Mouse (Mus musculus) embryonic facial prominence, embryonic 14.5 days (tissue): ENCODE measurements around the gene Sox21. TPM values are rescaled to one million over a fixed set of nuclear protein-coding genes. Genes with fewer than 3 reads are reported as not detected.

ENCODE experiments used
- ATAC-seq: fragments of 200-750 bp; cut with Nextera tagmentation; 2 replicates; pipeline ENCODE4 v1.8.0; 2017; ENCODE audit warnings: low read depth, moderate number of reproducible peaks, moderate TSS enrichment
- DNase-seq: peaks from one replicate; pipeline ENCODE4 v3.0.0-alpha.2; 2015; ENCODE audit warnings: low spot score
- H3K27ac ChIP-seq: fragments of 300-500 bp; sonication (generic); replicated peaks from 2 replicates; pipeline ENCODE4 v1.5.1; 2014; ENCODE audit warnings: low read depth, mild to moderate bottlenecking, low read length, moderate library complexity
- H3K27me3 ChIP-seq: fragments of 300-500 bp; sonication (generic); replicated peaks from 2 replicates; pipeline ENCODE4 v1.6.1; 2014; ENCODE audit warnings: low read length; ENCODE audit not compliant: control insufficient read depth, insufficient read depth
- H3K36me3 ChIP-seq: fragments of 300-500 bp; sonication (generic); 2 replicates; pipeline ENCODE4 v1.6.1; 2014; ENCODE audit warnings: low read length, mixed read lengths; ENCODE audit not compliant: control insufficient read depth, insufficient read depth
- H3K4me1 ChIP-seq: fragments of 300-500 bp; sonication (generic); 2 replicates; pipeline ENCODE4 v1.6.1; 2014; ENCODE audit warnings: antibody characterized with exemption, low read length; ENCODE audit not compliant: control insufficient read depth, insufficient read depth
- H3K4me2 ChIP-seq: fragments of 300-500 bp; sonication (generic); 2 replicates; pipeline ENCODE4 v1.6.1; 2014; ENCODE audit warnings: low read depth, mild to moderate bottlenecking, low read length, moderate library complexity, mixed read lengths
- H3K4me3 ChIP-seq: fragments of 300-500 bp; sonication (generic); 2 replicates; pipeline ENCODE4 v1.5.1; 2014; ENCODE audit warnings: low read depth, mild to moderate bottlenecking, low read length
- H3K9ac ChIP-seq: fragments of 300-500 bp; sonication (generic); 2 replicates; pipeline ENCODE4 v1.6.1; 2014; ENCODE audit warnings: low read depth, mild to moderate bottlenecking, low read length, moderate library complexity, mixed read lengths
- H3K9me3 ChIP-seq: fragments of 300-500 bp; sonication (generic); 2 replicates; pipeline ENCODE4 v1.6.1; 2016; ENCODE audit warnings: low read length; ENCODE audit not compliant: control insufficient read depth
- WGBS: fragments of 180-500 bp; shearing (Covaris S2); extraction: QIAGEN DNeasy Blood & Tissue Kit; methylation state at CpG from one replicate; pipeline ENCODE4 v1.1.7; 2014; 5-methylcytosine and 5-hydroxymethylcytosine counted together
- polyA plus RNA-seq: library from polyadenylated mRNA; unstranded; fragments of >200 nt; fragmentation: Nextera tagmentation; extraction: Ambion mirVana; gene quantifications from 2 replicates; pipeline ENCODE4 v1.2.1, GENCODE M21; 2014

Gene Sox21
- 2.2 and 2.7 TPM in 2 replicates for polyA plus RNA-seq

DNA sequence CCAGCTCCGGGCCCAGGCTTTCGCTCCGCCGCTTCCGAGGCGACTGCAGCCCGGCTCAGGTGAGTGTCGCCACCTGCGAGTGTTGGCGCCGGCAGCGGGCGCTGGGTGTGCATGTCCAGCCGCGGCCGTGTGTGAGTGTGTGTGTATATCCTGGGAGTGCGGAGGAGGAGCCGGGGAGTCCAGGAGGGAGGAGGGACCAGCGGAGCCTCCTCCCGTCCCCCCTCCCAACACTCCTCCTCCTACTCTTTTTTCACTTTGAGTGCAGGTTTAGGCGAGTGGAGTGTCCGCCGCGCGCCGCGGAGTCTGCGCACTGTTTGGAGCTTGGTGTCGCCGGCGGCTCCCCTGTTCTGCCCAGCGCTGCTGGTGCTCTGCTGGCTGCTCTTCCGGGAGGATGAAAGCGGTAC lies at the start of gene Sox21:
Sox21 (minus strand) TSS at position 145 of the 404 bp plus-strand sequence.
- WGBS = 1% methylated on average over 27 of the region's 34 CpGs
- Histone ChIP-seq H3K4me3 (peak within 1 kb of the TSS; percentile 58), H3K27ac (peak within 1 kb of the TSS; percentile 63; the same call in 1 of the 2 replicates), H3K36me3 (no peaks in the 10 kb centered on the region), H3K4me2 (peak within 1 kb of the TSS; percentile 92), H3K9ac (peak within 1 kb of the TSS; percentile 60), H3K4me1 (no peaks in the 10 kb centered on the region; the same call in 1 of the 2 replicates), H3K27me3 (peaks cover 82% of the 10 kb centered on the region), H3K9me3 (no peaks in the 10 kb centered on the region)
- DNase-seq (peak; percentile 86), ATAC-seq (peak; percentile 85)

DNA sequence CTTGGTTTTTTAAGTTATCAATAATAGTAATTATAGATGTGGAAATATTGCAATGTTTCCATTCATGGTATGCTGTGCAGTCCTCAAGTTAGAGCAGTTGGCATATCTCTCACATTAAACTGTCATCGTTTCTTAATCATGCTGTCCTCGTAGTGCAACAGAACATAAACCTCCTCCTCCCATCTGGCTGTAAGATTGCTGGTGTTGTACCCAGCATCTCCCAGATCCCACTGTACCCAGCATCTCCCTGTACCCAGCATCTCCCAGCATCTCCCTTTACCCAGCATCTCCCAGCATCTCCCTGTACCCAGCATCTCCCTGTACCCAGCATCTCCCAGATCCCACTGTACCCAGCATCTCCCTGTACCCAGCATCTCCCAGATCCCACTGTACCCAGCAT lies 49.3 kb upstream of the Sox21 start:
- Histone ChIP-seq H3K27me3 (no peaks in the 10 kb centered on the region), H3K4me3 (no peak overlapping the region), H3K36me3 (no peaks in the 10 kb centered on the region), H3K27ac (no peak overlapping the region), H3K9ac (no peak overlapping the region), H3K9me3 (no peaks in the 10 kb centered on the region), H3K4me1 (no peaks in the 10 kb centered on the region), H3K4me2 (no peak overlapping the region)
- ATAC-seq = no peak
- no peak for DNase-seq
- 87% methylated on average over 2 of the region's 2 CpGs for WGBS

DNA sequence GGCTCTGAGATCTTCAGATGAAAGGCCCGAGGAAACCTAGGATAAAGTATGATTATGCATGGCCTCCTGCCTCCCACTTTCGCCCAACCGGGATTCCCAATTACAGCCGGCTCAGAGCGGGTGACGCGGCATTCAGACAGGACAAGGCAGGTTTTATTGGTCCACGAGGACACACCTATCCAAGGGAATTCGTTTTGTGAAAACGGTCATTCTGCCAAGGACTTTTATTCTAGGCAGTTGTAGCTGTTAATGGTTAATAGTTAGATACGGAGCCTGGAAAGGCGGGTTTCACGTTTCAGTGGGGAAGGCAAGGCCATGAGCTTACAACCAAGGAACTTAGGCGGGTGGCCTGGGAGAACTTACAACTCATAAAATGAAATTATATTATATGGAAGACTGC lies 46.1 kb upstream of the Sox21 start:
- DNase-seq = peak; percentile 16
- H3K4me2 ChIP-seq = no peak overlapping the region

DNA sequence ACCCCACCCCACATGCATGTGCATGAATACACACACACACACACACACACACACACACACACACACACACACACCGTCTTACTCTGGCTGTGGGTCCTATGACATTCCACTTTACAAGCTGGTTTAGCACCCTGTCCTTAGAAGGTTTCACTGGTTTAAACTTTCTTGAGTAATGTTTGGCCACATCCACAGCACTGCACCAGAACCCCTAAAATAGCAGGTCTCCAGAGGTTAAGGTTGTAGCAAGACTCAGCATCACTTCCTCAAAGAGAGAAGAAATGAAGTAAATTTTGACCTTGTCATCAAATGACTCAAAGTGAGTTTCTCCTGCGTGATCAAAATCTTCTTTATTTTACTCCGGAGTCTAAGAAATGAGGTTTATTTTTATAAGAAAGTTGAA lies 45.4 kb upstream of the Sox21 start:
- Histone ChIP-seq H3K4me3 (no peak overlapping the region), H3K36me3 (no peaks in the 10 kb centered on the region), H3K4me2 (no peak overlapping the region), H3K9me3 (peaks cover 12% of the 10 kb centered on the region), H3K4me1 (no peaks in the 10 kb centered on the region), H3K27ac (no peak overlapping the region), H3K9ac (no peak overlapping the region), H3K27me3 (no peaks in the 10 kb centered on the region)
- WGBS = 86% methylated on average over 3 of the region's 3 CpGs
- DNase-seq (no peak), ATAC-seq (no peak)

More for the DNA sequence above, 46.1 kb upstream of the Sox21 start:
- Histone ChIP-seq H3K27me3 (no peaks in the 10 kb centered on the region), H3K27ac (no peak overlapping the region), H3K36me3 (no peaks in the 10 kb centered on the region), H3K9ac (no peak overlapping the region), H3K4me3 (no peak overlapping the region), H3K9me3 (peaks cover 12% of the 10 kb centered on the region), H3K4me1 (no peaks in the 10 kb centered on the region)
- no peak for ATAC-seq
- 70% methylated on average over 14 of the region's 14 CpGs for WGBS

DNA sequence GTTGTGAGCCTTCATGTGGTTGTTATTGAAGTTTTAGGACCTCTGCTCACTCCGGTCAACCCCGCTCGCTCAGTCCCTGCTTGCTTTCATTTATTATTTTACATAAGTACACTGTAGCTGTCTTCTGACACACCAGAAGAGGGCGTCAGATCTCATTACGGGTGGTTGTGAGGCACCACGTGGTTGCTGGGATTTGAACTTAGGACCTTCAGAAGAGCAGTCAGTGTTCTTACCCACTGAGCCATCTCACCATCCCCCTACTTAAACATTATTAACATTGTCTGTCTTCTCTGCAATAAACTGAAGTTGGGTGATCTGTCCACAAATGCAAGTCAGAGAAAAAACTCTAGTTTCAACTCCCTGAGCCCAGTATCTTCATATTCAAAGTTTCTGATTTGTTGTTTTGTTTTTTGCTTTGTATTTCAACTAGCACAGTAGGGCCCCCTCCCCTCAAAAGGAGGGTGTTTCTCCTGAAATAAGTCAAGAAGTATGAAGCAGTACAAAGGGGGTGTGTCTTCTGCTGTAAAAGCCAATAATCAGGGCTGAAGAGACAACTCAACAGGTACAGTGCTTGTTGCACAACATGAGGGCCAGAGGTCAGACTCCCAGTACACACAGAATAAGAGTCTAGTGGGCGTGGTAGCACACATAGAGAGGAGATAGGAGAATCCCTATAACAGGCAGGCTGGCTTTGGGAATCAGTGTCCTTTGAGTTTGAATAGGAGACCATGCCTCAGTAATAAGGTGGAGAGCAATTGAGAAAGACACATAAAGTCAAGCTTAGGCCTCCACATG lies 41.1 kb upstream of the Sox21 start:
- Histone ChIP-seq H3K27ac (no peak overlapping the region), H3K36me3 (no peaks in the 10 kb centered on the region), H3K4me3 (no peak overlapping the region), H3K4me2 (no peak overlapping the region), H3K9ac (no peak overlapping the region), H3K4me1 (no peaks in the 10 kb centered on the region), H3K9me3 (peaks cover 12% of the 10 kb centered on the region), H3K27me3 (no peaks in the 10 kb centered on the region)
- ATAC-seq (no peak), DNase-seq (no peak)
- WGBS = 84% methylated on average over 7 of the region's 7 CpGs

DNA sequence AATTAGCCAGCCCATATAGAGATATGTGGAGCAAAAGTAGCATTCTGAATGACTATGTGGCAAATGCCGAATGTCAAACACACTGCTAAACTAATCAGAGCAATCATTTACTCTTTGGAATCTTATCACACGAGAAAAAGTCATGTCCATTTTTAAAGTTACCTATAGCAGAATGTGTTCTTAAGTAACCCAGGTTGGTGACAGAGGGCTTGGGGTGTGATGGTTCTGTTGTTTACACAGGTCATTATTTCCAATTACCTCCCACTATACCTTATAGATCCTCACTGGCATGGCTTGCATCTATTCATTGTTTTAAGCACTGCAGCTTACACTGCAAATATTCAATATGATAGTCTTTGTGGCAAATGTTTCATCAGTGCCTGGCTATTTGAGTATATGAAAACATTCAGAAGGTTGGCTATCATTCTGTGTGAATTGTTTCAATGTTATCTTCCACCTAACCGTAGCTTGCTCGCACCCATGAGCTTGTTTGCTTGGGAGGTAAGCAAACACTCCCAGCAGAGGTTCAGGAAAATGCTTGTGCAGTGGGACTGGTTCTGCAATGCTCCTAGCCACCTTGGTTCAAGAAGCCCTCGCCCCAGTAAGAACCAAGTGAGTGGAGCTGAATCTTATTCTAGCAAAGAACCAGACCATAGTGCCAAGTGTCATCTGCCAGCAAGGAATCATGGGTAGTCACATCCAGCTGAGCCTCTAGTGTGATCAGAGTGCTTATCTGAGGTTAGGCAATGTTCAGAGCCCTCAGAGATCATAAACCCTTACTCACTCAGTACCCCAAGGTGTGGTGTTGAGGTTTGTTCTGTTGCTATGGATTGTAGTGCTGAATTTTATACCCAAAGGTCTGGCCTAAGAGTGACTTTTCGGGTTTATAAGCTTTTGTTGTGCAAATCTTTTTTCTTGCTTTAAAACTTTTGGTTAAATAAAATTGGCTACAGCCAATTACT lies 36.0 kb upstream of the Sox21 start:
- no peak overlapping the region for H3K4me3 ChIP-seq
- H3K27me3 ChIP-seq = no peaks in the 10 kb centered on the region
- no peak overlapping the region for H3K9ac ChIP-seq
- DNase-seq (no peak), ATAC-seq (no peak)
- 76% methylated on average over 6 of the region's 6 CpGs for WGBS
- H3K4me2 ChIP-seq = no peak overlapping the region
- no peak overlapping the region for H3K27ac ChIP-seq
- H3K9me3 ChIP-seq = no peaks in the 10 kb centered on the region
- no peaks in the 10 kb centered on the region for H3K4me1 ChIP-seq
- no peaks in the 10 kb centered on the region for H3K36me3 ChIP-seq

DNA sequence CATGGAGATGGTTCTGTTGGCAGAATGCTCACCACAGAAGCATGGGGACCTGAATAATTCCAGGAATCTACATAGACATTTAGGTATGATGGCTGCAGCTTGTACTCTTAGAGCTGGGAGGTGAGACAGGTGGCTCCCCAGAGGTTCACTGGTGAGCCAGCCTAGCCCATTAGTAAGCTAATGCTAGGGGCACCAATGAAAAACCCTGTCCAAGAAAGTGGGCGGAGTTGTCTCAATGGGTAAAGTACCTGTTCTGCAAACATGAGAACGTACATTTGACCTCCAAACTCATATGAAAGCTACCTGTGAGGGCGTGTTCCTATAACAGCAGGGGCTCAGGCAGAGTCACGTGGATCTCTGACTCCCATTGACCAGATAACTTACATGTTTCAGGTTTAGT lies 32.0 kb upstream of the Sox21 start:
- Histone ChIP-seq H3K36me3 (no peaks in the 10 kb centered on the region), H3K9me3 (no peaks in the 10 kb centered on the region), H3K4me2 (no peak overlapping the region), H3K27ac (no peak overlapping the region), H3K4me3 (no peak overlapping the region), H3K4me1 (no peaks in the 10 kb centered on the region), H3K27me3 (no peaks in the 10 kb centered on the region), H3K9ac (no peak overlapping the region)
- ATAC-seq (no peak), DNase-seq (no peak)
- WGBS = 81% methylated on average over 4 of the region's 4 CpGs

DNA sequence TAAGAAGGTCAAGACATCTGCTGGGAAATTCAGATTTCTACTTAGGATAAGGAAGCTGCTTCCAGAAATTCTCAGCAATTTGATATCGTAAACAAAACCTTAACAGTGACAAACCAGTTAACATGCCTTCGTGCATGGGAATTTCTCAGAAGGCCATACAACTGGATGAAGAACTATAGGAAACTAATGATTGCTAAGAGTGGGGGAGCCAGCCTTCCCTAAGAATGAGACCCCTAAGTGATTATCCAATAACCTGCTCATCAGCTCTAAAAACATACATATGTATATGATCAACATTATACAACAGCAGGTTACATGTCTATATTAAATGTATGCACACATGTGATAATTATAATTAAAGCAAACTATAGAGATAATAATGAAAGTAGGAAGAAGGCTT lies 29.8 kb upstream of the Sox21 start, which contains the start of gene Gm9376:
Gm9376 (plus strand) TSS at position 301 of the 400 bp plus-strand sequence.
- H3K27ac ChIP-seq = no peak within 1 kb of the TSS
- DNase-seq (no peak), ATAC-seq (no peak)
- no peaks in the 10 kb centered on the region for H3K27me3 ChIP-seq
- WGBS = 70% methylated on average over 2 of the region's 2 CpGs
- no peaks in the 10 kb centered on the region for H3K36me3 ChIP-seq
- H3K4me1 ChIP-seq = no peaks in the 10 kb centered on the region
- no peaks in the 10 kb centered on the region for H3K9me3 ChIP-seq
- H3K9ac ChIP-seq = no peak within 1 kb of the TSS
- no peak within 1 kb of the TSS for H3K4me3 ChIP-seq
- no peak within 1 kb of the TSS for H3K4me2 ChIP-seq
